Mouse (Mus musculus): Measurements from ENCODE around the gene Rapgef2. TPM values are rescaled to one million over a fixed set of nuclear protein-coding genes. Genes with fewer than 3 reads are reported as not detected.
"Not testable (repeated sequence)": the region's sequence is repeated elsewhere in the genome, so short reads cannot be mapped to it uniquely, and the experiment has no call there.

Gene Rapgef2
- polyA plus RNA-seq, 1 experiment = 17.3 TPM

DNA sequence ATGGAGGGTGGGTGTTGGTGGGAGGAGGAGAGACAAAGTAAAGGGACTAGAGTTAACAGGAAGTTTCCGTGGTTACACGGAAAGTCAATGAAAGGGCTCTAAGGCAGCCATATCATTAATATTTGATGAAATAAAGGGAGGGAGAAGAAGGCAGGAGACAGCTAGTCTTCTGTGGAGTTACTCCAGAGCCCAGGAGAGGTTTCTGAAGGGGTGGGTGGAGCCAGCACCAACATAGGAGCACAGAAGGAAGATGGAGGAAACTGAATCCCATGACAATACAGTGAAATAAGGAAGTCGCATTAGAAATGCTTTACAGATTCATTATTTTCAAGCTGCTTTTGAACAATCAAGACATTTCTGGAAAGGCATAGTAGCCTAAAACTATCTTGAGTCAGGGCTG, 211.3 kb downstream of the Rapgef2 start:
- no peak overlapping the region for H3K4me3 ChIP-seq (replicated peaks; ENCODE audit: extremely low read depth, low read depth, low read length)
- no peak for DNase-seq
- TF ChIP-seq POLR2A (IDR thresholded peaks at IDR 0.05; ENCODE audit: borderline replicate concordance, extremely low read depth, low read depth, low read length) = no peak
- TF ChIP-seq CTCF (IDR thresholded peaks at IDR 0.05; ENCODE audit: insufficient read depth, low read length) = no peak
- peaks cover 4% of the 10 kb centered on the region; the same call in 1 of the 2 replicates for H3K4me1 ChIP-seq (ENCODE audit: control insufficient read depth, insufficient read depth, low read length)
- 87% methylated on average over 3 of the region's 3 CpGs for WGBS

DNA sequence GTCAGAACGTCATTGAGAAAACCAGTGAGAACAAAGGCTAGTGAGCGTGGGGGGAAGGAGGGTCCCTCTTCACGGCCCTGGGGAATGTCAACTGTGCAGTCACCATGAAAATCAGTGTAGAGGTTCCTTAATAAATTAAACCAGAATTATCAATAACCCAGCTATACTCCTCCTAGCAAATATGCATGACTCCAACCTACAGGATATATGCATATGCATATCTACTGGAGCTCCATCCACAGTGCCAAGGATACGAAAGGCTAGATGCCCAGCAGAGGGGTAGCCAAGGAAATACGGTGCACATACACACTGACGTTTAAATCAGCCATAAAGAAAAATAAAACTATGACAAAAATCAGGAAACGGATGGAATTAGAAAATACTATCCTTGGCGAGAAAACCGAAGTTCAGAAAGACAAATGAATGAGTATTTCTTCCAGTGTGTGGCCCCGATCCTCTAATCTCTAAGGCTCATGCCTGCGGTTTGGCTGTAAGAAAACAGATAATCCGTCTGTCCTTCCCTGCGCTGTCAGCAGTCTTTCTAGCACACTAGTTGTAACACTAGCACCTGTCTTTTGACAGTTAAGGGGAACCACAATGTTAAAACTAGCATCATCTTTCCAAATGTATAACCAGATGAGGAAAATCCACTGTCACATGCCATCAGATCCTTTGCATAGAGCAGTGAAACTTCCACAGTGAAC, 212.6 kb downstream of the Rapgef2 start:
- TF ChIP-seq POLR2A (IDR thresholded peaks at IDR 0.05; ENCODE audit: borderline replicate concordance, extremely low read depth, low read depth, low read length) (no peak), CTCF (IDR thresholded peaks at IDR 0.05; ENCODE audit: insufficient read depth, low read length) (no peak)
- no peak overlapping the region for H3K4me3 ChIP-seq (replicated peaks; ENCODE audit: extremely low read depth, low read depth, low read length)
- H3K4me1 ChIP-seq (ENCODE audit: control insufficient read depth, insufficient read depth, low read length) = peaks cover 4% of the 10 kb centered on the region; the same call in 1 of the 2 replicates
- 90% methylated on average over 13 of the region's 13 CpGs for WGBS
- no peak for DNase-seq

DNA sequence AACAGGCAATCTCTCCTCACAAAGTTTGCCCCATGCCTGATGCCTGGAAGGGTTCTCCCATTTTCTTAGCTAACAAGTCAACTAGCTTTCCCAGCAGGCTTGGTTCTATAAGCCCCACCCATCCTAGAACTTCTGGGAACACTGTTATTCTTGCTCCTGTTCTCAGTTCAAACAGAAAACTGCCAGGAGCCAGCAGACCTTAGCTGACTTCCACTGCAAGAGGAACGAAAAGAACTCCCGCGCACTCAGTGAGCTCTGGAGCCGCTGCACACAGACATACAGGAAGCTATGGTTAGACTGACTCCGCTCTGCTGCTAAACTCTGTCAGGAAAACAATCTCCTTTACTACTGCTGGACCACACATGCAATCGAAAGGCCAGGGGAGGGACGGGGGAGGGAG, 214.8 kb downstream of the Rapgef2 start:
- DNase-seq = no peak
- Histone ChIP-seq H3K4me1 (ENCODE audit: control insufficient read depth, insufficient read depth, low read length) (peaks cover 4% of the 10 kb centered on the region; the same call in 1 of the 2 replicates), H3K4me3 (replicated peaks; ENCODE audit: extremely low read depth, low read depth, low read length) (no peak overlapping the region)
- 30% methylated on average over 5 of the region's 7 CpGs for WGBS
- TF ChIP-seq POLR2A (IDR thresholded peaks at IDR 0.05; ENCODE audit: borderline replicate concordance, extremely low read depth, low read depth, low read length) = no peak
- no peak for TF ChIP-seq CTCF (IDR thresholded peaks at IDR 0.05; ENCODE audit: insufficient read depth, low read length)

DNA sequence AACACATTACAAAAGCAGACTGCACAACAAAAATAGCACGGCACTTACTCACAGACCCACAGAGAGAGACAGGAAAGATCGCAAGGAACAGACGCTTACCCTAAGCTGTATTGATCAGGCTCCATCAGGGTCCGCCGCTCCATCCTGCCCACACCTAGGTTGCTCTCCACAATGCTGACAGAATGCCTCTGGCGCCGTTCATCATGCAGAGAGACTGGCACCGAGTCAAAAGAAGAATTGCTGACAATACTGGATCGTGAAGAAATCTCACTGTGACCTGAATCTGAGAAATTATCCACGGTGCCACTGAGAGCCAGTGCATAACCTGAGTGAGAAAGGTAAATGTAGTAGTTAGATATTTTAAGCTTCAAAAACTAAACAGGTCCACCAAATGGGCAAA, 216.4 kb downstream of the Rapgef2 start:
- peaks cover 4% of the 10 kb centered on the region; the same call in 1 of the 2 replicates for H3K4me1 ChIP-seq (ENCODE audit: control insufficient read depth, insufficient read depth, low read length)
- no peak for TF ChIP-seq POLR2A (IDR thresholded peaks at IDR 0.05; ENCODE audit: borderline replicate concordance, extremely low read depth, low read depth, low read length)
- TF ChIP-seq CTCF (IDR thresholded peaks at IDR 0.05; ENCODE audit: insufficient read depth, low read length) = no peak
- no peak for DNase-seq
- no peak overlapping the region for H3K4me3 ChIP-seq (replicated peaks; ENCODE audit: extremely low read depth, low read depth, low read length)
- WGBS = 82% methylated on average over 10 of the region's 10 CpGs

DNA sequence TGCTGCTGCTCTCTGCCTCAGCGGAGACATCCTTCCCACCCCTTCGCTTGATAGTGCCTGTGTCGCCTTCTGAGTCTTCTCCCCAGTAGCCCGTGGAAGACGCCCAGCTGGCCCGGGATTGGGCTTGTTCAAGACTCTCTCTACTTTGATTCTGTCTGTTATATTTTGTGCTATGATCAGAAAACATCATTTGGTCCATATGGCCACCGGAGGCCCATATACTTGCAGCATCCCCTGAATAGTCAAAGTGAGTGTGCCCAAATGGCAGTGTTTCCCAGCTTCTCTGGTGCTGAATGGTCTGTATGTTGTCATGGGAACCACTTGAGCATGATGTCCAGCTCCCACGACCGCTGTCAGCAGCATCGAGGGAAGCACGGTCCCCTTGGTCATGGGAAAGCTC, 217.3 kb downstream of the Rapgef2 start:
- H3K4me3 ChIP-seq (replicated peaks; ENCODE audit: extremely low read depth, low read depth, low read length) = no peak overlapping the region
- H3K4me1 ChIP-seq (ENCODE audit: control insufficient read depth, insufficient read depth, low read length) = peaks cover 4% of the 10 kb centered on the region; the same call in 1 of the 2 replicates
- no peak for DNase-seq
- WGBS = 90% methylated on average over 11 of the region's 11 CpGs
- TF ChIP-seq CTCF (IDR thresholded peaks at IDR 0.05; ENCODE audit: insufficient read depth, low read length) = no peak
- no peak for TF ChIP-seq POLR2A (IDR thresholded peaks at IDR 0.05; ENCODE audit: borderline replicate concordance, extremely low read depth, low read depth, low read length)

DNA sequence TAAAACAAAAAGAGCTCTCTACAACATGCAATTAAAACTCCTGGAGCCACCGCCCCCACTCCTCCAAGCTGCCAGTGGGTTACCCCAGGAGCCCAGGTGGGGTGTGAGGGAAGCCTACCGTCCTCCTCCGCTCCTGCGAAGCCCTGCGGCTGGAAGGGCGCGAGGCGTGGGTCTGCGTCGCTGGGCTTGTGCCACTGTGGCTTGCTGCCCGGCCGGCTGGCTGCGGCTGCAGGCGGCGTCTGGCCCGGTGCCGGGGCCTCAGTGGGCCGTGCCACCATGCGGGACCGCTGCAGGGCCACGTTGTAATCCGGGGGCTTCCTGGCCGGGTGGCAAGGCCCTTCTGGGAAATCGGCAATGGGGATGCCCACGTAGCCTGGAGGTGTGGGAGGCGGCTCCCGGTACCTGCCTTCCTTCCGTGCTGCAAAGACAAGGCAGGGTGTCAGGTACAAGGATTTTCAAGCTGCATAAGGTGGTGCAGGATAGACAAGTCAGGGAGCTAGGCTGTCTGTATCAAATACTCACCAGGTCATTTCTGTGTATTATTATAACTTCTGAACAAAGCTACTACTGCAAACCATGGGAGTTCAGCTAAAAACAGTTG, 219.8 kb downstream of the Rapgef2 start:
- no peak overlapping the region for H3K4me3 ChIP-seq (replicated peaks; ENCODE audit: extremely low read depth, low read depth, low read length)
- H3K4me1 ChIP-seq (ENCODE audit: control insufficient read depth, insufficient read depth, low read length) = peaks cover 4% of the 10 kb centered on the region; the same call in 1 of the 2 replicates
- 91% methylated on average over 28 of the region's 28 CpGs for WGBS
- no peak for DNase-seq
- TF ChIP-seq POLR2A (IDR thresholded peaks at IDR 0.05; ENCODE audit: borderline replicate concordance, extremely low read depth, low read depth, low read length) (no peak), CTCF (IDR thresholded peaks at IDR 0.05; ENCODE audit: insufficient read depth, low read length) (no peak)

DNA sequence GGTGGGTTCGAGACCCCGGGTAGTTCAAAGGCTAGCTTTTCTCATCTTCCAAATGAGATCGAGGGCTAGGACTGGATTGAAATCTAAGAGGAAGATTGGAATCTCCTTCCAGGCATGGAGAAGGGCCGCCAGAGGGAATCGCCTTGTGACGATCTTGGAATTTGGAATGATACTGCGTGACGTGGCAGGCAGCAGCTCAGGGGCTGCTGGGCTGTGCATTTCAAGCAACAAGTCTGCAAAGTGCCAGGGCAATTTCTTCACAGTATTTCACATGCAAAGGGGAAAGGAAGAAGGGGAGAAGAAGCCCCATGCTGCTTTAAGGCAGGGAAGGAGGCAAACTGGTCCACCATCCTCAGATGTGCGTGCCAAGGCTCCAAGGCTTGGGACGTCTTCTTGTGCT, 222.2 kb downstream of the Rapgef2 start:
- 86% methylated on average over 10 of the region's 10 CpGs for WGBS
- Histone ChIP-seq H3K4me1 (ENCODE audit: control insufficient read depth, insufficient read depth, low read length) (no peaks in the 10 kb centered on the region), H3K4me3 (replicated peaks; ENCODE audit: extremely low read depth, low read depth, low read length) (no peak overlapping the region)
- TF ChIP-seq CTCF (IDR thresholded peaks at IDR 0.05; ENCODE audit: insufficient read depth, low read length) (no peak), POLR2A (IDR thresholded peaks at IDR 0.05; ENCODE audit: borderline replicate concordance, extremely low read depth, low read depth, low read length) (no peak)
- no peak for DNase-seq

DNA sequence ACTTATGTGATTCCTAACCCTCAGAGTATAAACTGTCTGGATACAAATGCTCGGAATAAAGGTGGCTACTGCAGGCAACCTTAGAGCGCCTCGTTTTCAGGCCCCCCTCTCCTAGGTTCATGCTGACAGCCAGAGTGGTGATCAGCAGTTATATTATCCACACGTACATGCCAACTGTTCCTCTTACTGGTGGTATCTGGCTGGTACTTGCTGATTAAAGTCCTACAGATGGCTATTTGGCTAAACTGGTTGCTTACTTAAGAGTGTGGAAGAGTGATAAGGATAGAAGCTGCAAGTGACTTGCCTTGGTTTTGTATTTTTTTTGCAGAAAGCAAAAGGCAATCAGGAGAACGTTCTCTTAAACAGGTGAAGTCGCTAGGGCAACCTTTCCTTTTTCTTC, 224.9 kb downstream of the Rapgef2 start:
- H3K4me3 ChIP-seq (replicated peaks; ENCODE audit: extremely low read depth, low read depth, low read length) = no peak overlapping the region
- no peaks in the 10 kb centered on the region for H3K4me1 ChIP-seq (ENCODE audit: control insufficient read depth, insufficient read depth, low read length)
- no peak for DNase-seq
- TF ChIP-seq POLR2A (IDR thresholded peaks at IDR 0.05; ENCODE audit: borderline replicate concordance, extremely low read depth, low read depth, low read length) (no peak), CTCF (IDR thresholded peaks at IDR 0.05; ENCODE audit: insufficient read depth, low read length) (no peak)
- WGBS = 87% methylated on average over 6 of the region's 6 CpGs

DNA sequence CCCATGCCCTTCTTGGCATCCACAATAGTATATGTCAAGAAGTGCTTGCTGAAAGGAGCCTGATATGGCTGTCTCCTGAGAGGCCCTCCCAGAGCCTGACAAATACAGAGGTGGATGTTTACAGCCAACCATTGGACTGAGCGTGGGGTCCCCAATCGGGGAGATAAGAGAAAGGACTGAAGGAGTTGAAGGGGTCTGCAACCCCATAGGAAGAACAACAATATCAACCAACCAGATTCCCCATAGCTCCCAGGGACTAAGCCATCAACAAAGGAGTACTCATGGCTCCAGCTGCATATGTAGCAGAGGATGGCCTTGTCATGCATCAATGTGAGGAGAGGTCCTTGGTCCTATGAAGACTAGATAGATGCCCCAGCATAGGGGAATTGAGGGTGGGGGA, 227.8 kb downstream of the Rapgef2 start:
- not testable (repeated sequence) for DNase-seq; H3K4me1 ChIP-seq (ENCODE audit: control insufficient read depth, insufficient read depth, low read length)

DNA sequence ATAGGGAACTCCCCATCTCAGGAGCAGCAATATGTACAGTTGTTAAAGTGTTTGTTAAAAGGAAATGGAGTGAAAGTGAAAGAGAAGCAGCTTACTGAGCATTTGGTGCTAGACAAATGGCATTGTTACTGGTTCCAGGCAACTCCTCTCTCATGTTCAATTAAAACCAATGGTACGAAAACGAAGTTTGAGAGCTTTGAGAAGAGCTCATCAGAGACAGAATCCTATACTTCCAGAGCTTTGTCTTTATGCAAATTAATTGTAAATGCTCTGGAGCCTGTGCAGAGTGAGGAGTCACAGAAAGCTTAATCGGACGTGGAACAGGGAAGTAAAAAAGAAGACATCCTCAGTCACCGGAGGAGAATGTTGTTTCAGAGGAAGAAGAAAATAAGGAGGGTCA, 241.1 kb downstream of the Rapgef2 start:
- DNase-seq = no peak
- no peak for TF ChIP-seq POLR2A (IDR thresholded peaks at IDR 0.05; ENCODE audit: borderline replicate concordance, extremely low read depth, low read depth, low read length)
- no peak for TF ChIP-seq CTCF (IDR thresholded peaks at IDR 0.05; ENCODE audit: insufficient read depth, low read length)
- Histone ChIP-seq H3K4me1 (ENCODE audit: control insufficient read depth, insufficient read depth, low read length) (no peaks in the 10 kb centered on the region; the same call in 1 of the 2 replicates), H3K4me3 (replicated peaks; ENCODE audit: extremely low read depth, low read depth, low read length) (no peak overlapping the region)
- WGBS = 72% methylated on average over 5 of the region's 5 CpGs

More for the DNA sequence above, 227.8 kb downstream of the Rapgef2 start:
- 87% methylated on average over 2 of the region's 2 CpGs for WGBS
- not testable (repeated sequence) for H3K4me3 ChIP-seq (replicated peaks; ENCODE audit: extremely low read depth, low read depth, low read length)

Data from lung, adult 2 months (tissue).